Mouse (Mus musculus): ENCODE results near the gene Tmem51. TPM values are rescaled to one million over a fixed set of nuclear protein-coding genes. Genes with fewer than 3 reads are reported as not detected.

The Tmem51 gene
- total and polyA plus RNA-seq, 3 experiments: 1.4 to 8.0 (median 8.0) TPM

GRCm38 (mm10) chr4:142081631-142082283 is 2.3 kb downstream of the Tmem51 start:
- H3K9ac ChIP-seq (ENCODE audit: insufficient read depth, low read depth): no peak overlapping the region
- DNase-seq (ENCODE audit: extremely low read depth): no peak
- H3K9me3 ChIP-seq (replicated peaks; ENCODE audit: low read length): peaks cover 3% of the 10 kb centered on the region
- H3K27ac ChIP-seq (ENCODE audit: insufficient read depth, low read depth): no peak overlapping the region
- H3K79me2 ChIP-seq (replicated peaks; ENCODE audit: control insufficient read depth, extremely low read depth, insufficient read depth, poor library complexity, severe bottlenecking): no peaks in the 10 kb centered on the region
- H3K4me2 ChIP-seq (ENCODE audit: insufficient read depth, low read depth, poor library complexity, severe bottlenecking): no peak overlapping the region
- in situ Hi-C loops (cut with MboI; ENCODE audit: low pct_ligation_motif_present, low pct_unique_long_range_greater_than_20kb, low sequenced_read_pairs) (loop anchor here (25.0 kb wide), 1 partner anchor 669 kb away; the partner anchor contains the start of genes Clcnkb and Hspb7), dilution Hi-C loops (cut with MboI; ENCODE audit: extremely low pct_ligation_motif_present, extremely low pct_unique_long_range_greater_than_20kb, low sequenced_read_pairs) (no loop called here)
- no peak overlapping the region for H3K4me3 ChIP-seq (replicated peaks in 1 of 3; ENCODE audit: low read depth in 2 of 3, low read length in 2 of 3, poor library complexity in 1 of 3)
- H3K36me3 ChIP-seq (replicated peaks in 1 of 2; ENCODE audit: control insufficient read depth in 1 of 2, insufficient read depth in 1 of 2, low read length in 1 of 2): no peaks in the 10 kb centered on the region
- H3K4me1 ChIP-seq (ENCODE audit: control insufficient read depth in 1 of 2, insufficient read depth in 2 of 2): peaks cover 18 to 64% of the 10 kb centered on the region in 2 experiments
- TF ChIP-seq SIN3A (IDR thresholded peaks at IDR 0.05; ENCODE audit: low read length) (no peak), KAT2A (IDR thresholded peaks at IDR 0.05; ENCODE audit: insufficient replicate concordance, low read length) (no peak), CHD1 (IDR thresholded peaks at IDR 0.05; ENCODE audit: low read depth, low read length) (no peak), EP300 (IDR thresholded peaks at IDR 0.05; ENCODE audit: low read length) (no peak), USF1 (IDR thresholded peaks at IDR 0.05; ENCODE audit: low read depth, low read length) (no peak), ZKSCAN1 (IDR thresholded peaks at IDR 0.05; ENCODE audit: borderline replicate concordance, low read depth, low read length) (no peak), MAX (IDR thresholded peaks at IDR 0.05; ENCODE audit: low read length) (no peak), GABPA (IDR thresholded peaks at IDR 0.05; ENCODE audit: insufficient replicate concordance, low read depth, low read length) (no peak)
- peaks cover 32% of the 10 kb centered on the region for H3K27me3 ChIP-seq (replicated peaks)

- H3K9me3 ChIP-seq (replicated peaks; ENCODE audit: low read length): no peaks in the 10 kb centered on the region
- no peaks in the 10 kb centered on the region for H3K36me3 ChIP-seq (replicated peaks in 1 of 2; ENCODE audit: control insufficient read depth in 1 of 2, insufficient read depth in 1 of 2, low read length in 1 of 2)
- H3K4me1 ChIP-seq (ENCODE audit: control insufficient read depth in 1 of 2, insufficient read depth in 2 of 2): peaks cover 21 to 70% of the 10 kb centered on the region in 2 experiments
- H3K4me2 ChIP-seq (ENCODE audit: insufficient read depth, low read depth, poor library complexity, severe bottlenecking): no peak overlapping the region
- in situ Hi-C loops (cut with MboI; ENCODE audit: low pct_ligation_motif_present, low pct_unique_long_range_greater_than_20kb, low sequenced_read_pairs) (loop anchor here (25.0 kb wide), 1 partner anchor 669 kb away; the partner anchor contains the start of genes Clcnkb and Hspb7), dilution Hi-C loops (cut with MboI; ENCODE audit: extremely low pct_ligation_motif_present, extremely low pct_unique_long_range_greater_than_20kb, low sequenced_read_pairs) (no loop called here)
- peaks cover 32% of the 10 kb centered on the region for H3K27me3 ChIP-seq (replicated peaks)
- no peaks in the 10 kb centered on the region for H3K79me2 ChIP-seq (replicated peaks; ENCODE audit: control insufficient read depth, extremely low read depth, insufficient read depth, poor library complexity, severe bottlenecking)
- no peak for DNase-seq (ENCODE audit: extremely low read depth)
- H3K27ac ChIP-seq (ENCODE audit: insufficient read depth, low read depth): no peak overlapping the region
- no peak overlapping the region for H3K4me3 ChIP-seq (replicated peaks in 1 of 3; ENCODE audit: low read depth in 2 of 3, low read length in 2 of 3, poor library complexity in 1 of 3)
- H3K9ac ChIP-seq (ENCODE audit: insufficient read depth, low read depth): no peak overlapping the region
- TF ChIP-seq POLR2AphosphoS2 (IDR thresholded peaks at IDR 0.05; ENCODE audit: low read depth, low read length): no peak
- no peak for TF ChIP-seq SMC3 (IDR thresholded peaks at IDR 0.05; ENCODE audit: low read depth, low read length)
- no peak for TF ChIP-seq E2F4 (IDR thresholded peaks at IDR 0.05; ENCODE audit: insufficient replicate concordance, low read depth, low read length)
- TF ChIP-seq POLR2A (IDR thresholded peaks at IDR 0.05; ENCODE audit: low read depth, low read length): no peak
- TF ChIP-seq KAT2A (IDR thresholded peaks at IDR 0.05; ENCODE audit: insufficient replicate concordance, low read length): no peak
- no peak for TF ChIP-seq RCOR1 (conservative IDR thresholded peaks at IDR 0.05; ENCODE audit: low read depth, low read length)
- TF ChIP-seq HCFC1 (IDR thresholded peaks at IDR 0.05; ENCODE audit: low read depth, low read length): no peak
- TF ChIP-seq NELFE (IDR thresholded peaks at IDR 0.05; ENCODE audit: low read depth, low read length): no peak
- TF ChIP-seq ZKSCAN1 (IDR thresholded peaks at IDR 0.05; ENCODE audit: borderline replicate concordance, low read depth, low read length): no peak
- TF ChIP-seq NRF1 (IDR thresholded peaks at IDR 0.05; ENCODE audit: low read depth, low read length): no peak
- no peak for TF ChIP-seq ZMIZ1 (IDR thresholded peaks at IDR 0.05; ENCODE audit: low read depth, low read length)
- TF ChIP-seq UBTF (IDR thresholded peaks at IDR 0.05; ENCODE audit: low read depth, low read length): no peak
- no peak for TF ChIP-seq CHD1 (IDR thresholded peaks at IDR 0.05; ENCODE audit: low read depth, low read length)
- TF ChIP-seq JUND (conservative IDR thresholded peaks at IDR 0.05; ENCODE audit: low read depth, low read length): no peak
- no peak for TF ChIP-seq ZNF384 (IDR thresholded peaks at IDR 0.05; ENCODE audit: low read depth, low read length)
- TF ChIP-seq MXI1 (IDR thresholded peaks at IDR 0.05; ENCODE audit: low read depth, low read length): no peak
- no peak for TF ChIP-seq MAZ (IDR thresholded peaks at IDR 0.05; ENCODE audit: low read depth, low read length)
Measured at GRCm38 (mm10) chr4:142080901-142081630, 3.0 kb downstream of the Tmem51 start.

All from CH12.LX (cell line).